Mouse (Mus musculus): Measurements from ENCODE around the gene Pde4c.

Gene Pde4c

GRCm38 (mm10) chr8:70723486-70724210, at the start of gene Pde4c:
Gene Pde4c, plus strand, starts transcription at chr8:70723720.
- DNase-seq (ENCODE audit: low read depth, low spot score): peak; percentile 71

- DNase-seq (ENCODE audit: low read depth, low spot score): no peak
These were observed 49.4 kb upstream of the Pde4c start for GRCm38 (mm10) chr8:70674109-70674508.

- DNase-seq (ENCODE audit: low read depth, low spot score): peak; percentile 51
These were observed 48.8 kb upstream of the Pde4c start for GRCm38 (mm10) chr8:70674716-70675115.

- DNase-seq (ENCODE audit: low read depth, low spot score): no peak
These were observed 48.2 kb upstream of the Pde4c start for GRCm38 (mm10) chr8:70675336-70675735.

GRCm38 (mm10) chr8:70677451-70678080, 46.0 kb upstream of the Pde4c start:
- peak; percentile 41 for DNase-seq (ENCODE audit: low read depth, low spot score)

- DNase-seq (ENCODE audit: low read depth, low spot score): no peak
These were observed 44.8 kb upstream of the Pde4c start for GRCm38 (mm10) chr8:70678679-70679078.

GRCm38 (mm10) chr8:70679404-70679803, 44.1 kb upstream of the Pde4c start:
- DNase-seq (ENCODE audit: low read depth, low spot score): no peak

GRCm38 (mm10) chr8:70680039-70680438, 43.5 kb upstream of the Pde4c start:
- no peak for DNase-seq (ENCODE audit: low read depth, low spot score)

- no peak for DNase-seq (ENCODE audit: low read depth, low spot score)
These were observed 42.1 kb upstream of the Pde4c start for GRCm38 (mm10) chr8:70681410-70681809.

- no peak for DNase-seq (ENCODE audit: low read depth, low spot score)
These were observed 41.3 kb upstream of the Pde4c start for GRCm38 (mm10) chr8:70682193-70682592.

GRCm38 (mm10) chr8:70682692-70683091, 40.8 kb upstream of the Pde4c start:
- DNase-seq (ENCODE audit: low read depth, low spot score): peak; percentile 25

GRCm38 (mm10) chr8:70684291-70684690, 39.2 kb upstream of the Pde4c start:
- no peak for DNase-seq (ENCODE audit: low read depth, low spot score)

- DNase-seq (ENCODE audit: low read depth, low spot score): no peak
These were observed 35.9 kb upstream of the Pde4c start for GRCm38 (mm10) chr8:70687576-70687975.

GRCm38 (mm10) chr8:70688136-70688535, 35.4 kb upstream of the Pde4c start:
- no peak for DNase-seq (ENCODE audit: low read depth, low spot score)

- DNase-seq (ENCODE audit: low read depth, low spot score): no peak
These were observed 33.6 kb upstream of the Pde4c start for GRCm38 (mm10) chr8:70689892-70690390.

GRCm38 (mm10) chr8:70691230-70691629, 32.3 kb upstream of the Pde4c start:
- no peak for DNase-seq (ENCODE audit: low read depth, low spot score)

GRCm38 (mm10) chr8:70691727-70692231, 31.7 kb upstream of the Pde4c start:
- DNase-seq (ENCODE audit: low read depth, low spot score): no peak

- DNase-seq (ENCODE audit: low read depth, low spot score): peak; percentile 69
These were observed 29.9 kb upstream of the Pde4c start for GRCm38 (mm10) chr8:70693636-70694035.

- DNase-seq (ENCODE audit: low read depth, low spot score): peak; percentile 94
These were observed 28.1 kb upstream of the Pde4c start for GRCm38 (mm10) chr8:70695318-70696018.

- peak; percentile 95 for DNase-seq (ENCODE audit: low read depth, low spot score)
These were observed 27.3 kb upstream of the Pde4c start for GRCm38 (mm10) chr8:70696019-70696885.

- peak; percentile 67 for DNase-seq (ENCODE audit: low read depth, low spot score)
These were observed 26.6 kb upstream of the Pde4c start for GRCm38 (mm10) chr8:70696946-70697345.
